Comparison of ENCODE assay signal across 8 mouse cellular contexts in genomic region chr13:47122537-47123430, GRCm38 (mm10). TPM values are rescaled to one million over a fixed set of nuclear protein-coding genes. Genes with fewer than 3 reads are reported as not detected.
DNase-seq lines count a peak whose midpoint lies in the region; ATAC-seq lines count a peak whose summit lies in the region.

TSS of gene Rnf144b (plus strand) at chr13:47122656.

- H3K27ac ChIP-seq in forebrain, embryonic 13.5 days = no peak within 1 kb of the TSS

- intact Hi-C loops in heart, postnatal 25 days (cut with DNase I) = no loop called here

- no peaks in the 10 kb centered on the region for H3K9me3 ChIP-seq in forebrain, embryonic 13.5 days (replicated peaks)

- H3K27me3 ChIP-seq in forebrain, embryonic 13.5 days = peaks cover 33% of the 10 kb centered on the region

- H3K36me3 ChIP-seq in forebrain, embryonic 13.5 days (ENCODE audit: poor library complexity, severe bottlenecking) = no peaks in the 10 kb centered on the region

- peak within 1 kb of the TSS; percentile 69 for H3K9ac ChIP-seq in forebrain, embryonic 13.5 days

- peak within 1 kb of the TSS; percentile 99 for H3K4me2 ChIP-seq in forebrain, embryonic 13.5 days

- WGBS in forebrain, embryonic 13.5 days = 3% methylated on average over 53 of the region's 55 CpGs

- ATAC-seq in forebrain, embryonic 13.5 days = 0 out of 2 replicates have a peak, but pooled peaks have one; percentile 43
- ATAC-seq in inflammation-experienced regulatory T-cells, adult 6 months = no peak

- peak; percentile 46 for DNase-seq in CD4-positive, CD25-positive, alpha-beta regulatory T cell, adult 2 months (ENCODE audit: low read depth, low spot score)
- DNase-seq in adrenal gland, postnatal 10 days = peak; percentile 70
- no peak for DNase-seq in heart, postnatal 25 days (ENCODE audit: low spot score)
- DNase-seq in layer of hippocampus, postnatal 25 days (ENCODE audit: extremely low spot score in 1 of 2, low spot score in 1 of 2) = peak; percentile 22 to 38
- peak; percentile 56 for DNase-seq in lung, postnatal 14 days
- peak; percentile 44 for DNase-seq in retina, adult 2 months (ENCODE audit: low read depth, low spot score)

- peaks cover 19% of the 10 kb centered on the region for H3K4me1 ChIP-seq in forebrain, embryonic 13.5 days

- H3K4me3 ChIP-seq in forebrain, embryonic 13.5 days = peak within 1 kb of the TSS; percentile 59

RNA-seq across cellular contexts. Expression of gene Rnf144b, which starts in this region (rescaled TPM):
- 10 to 100 TPM; 10.1 to 13.7 TPM for total RNA-seq in adrenal gland, postnatal 10 days (2021)
- polyA plus RNA-seq in forebrain, embryonic 13.5 days (2015; fragmentation: Nextera tagmentation; extraction: Ambion mirVana) = 0.19 and 0.33 TPM in 2 replicates
- total RNA-seq in heart, postnatal 25 days (2021) = 10 to 100 TPM; 14.8 to 20.8 TPM
- total RNA-seq in layer of hippocampus, postnatal 25 days (2021) = 10 to 100 TPM in 1 of 2 experiments, 1 to 10 TPM in 1; 9.8 to 10.7 TPM
- under 1 TPM in 1 of 3 experiments, not detected in 2; 0.18 TPM for polyA plus RNA-seq in inflammation-experienced regulatory T-cells, adult 6 months (2017; shearing (Covaris generic))

Comparison
In these comparisons a context has a peak if more than half of its experiments do, and no peak if none do; other contexts are left out.
1. Peak in ATAC-seq, H3K4me3 ChIP-seq, H3K9ac ChIP-seq and H3K4me2 ChIP-seq in forebrain, embryonic 13.5 days; RNA of the gene not detected or under 1 TPM.